Mouse (Mus musculus): ENCODE data around the gene Farp1. TPM values are rescaled to one million over a fixed set of nuclear protein-coding genes. Genes with fewer than 3 reads are reported as not detected.

Gene Farp1
- polyA plus RNA-seq, 1 experiment from 2014 or later, result 34.2 TPM

- Histone ChIP-seq H3K9me3 (ENCODE audit: control insufficient read depth, low read length) (peaks cover 9% of the 10 kb centered on the region), H3K4me3 (ENCODE audit: low read depth, low read length) (no peak overlapping the region), H3K27me3 (replicated peaks; ENCODE audit: control insufficient read depth, insufficient read depth, low read length) (no peaks in the 10 kb centered on the region), H3K4me1 (ENCODE audit: control insufficient read depth, insufficient read depth, low read length) (peaks cover 20% of the 10 kb centered on the region), H3K27ac (replicated peaks; ENCODE audit: low read depth, low read length) (peak overlapping the region; percentile 84), H3K9ac (ENCODE audit: low read depth, low read length) (no peak overlapping the region), H3K36me3 (ENCODE audit: control insufficient read depth, insufficient read depth, low read length) (peaks cover 18% of the 10 kb centered on the region; the same call in 1 of the 2 replicates), H3K4me2 (ENCODE audit: low read depth, low read length) (peak overlapping the region; percentile 29; the same call in 1 of the 2 replicates)
- ATAC-seq (ENCODE audit: low read depth) (peak; percentile 66), DNase-seq (ENCODE audit: low spot score) (peak; percentile 76)
- WGBS, result 36% methylated on average over 13 of the region's 13 CpGs
Observed at GRCm38 (mm10) chr14:121191739-121192138, 156.7 kb downstream of the Farp1 start.

- Histone ChIP-seq H3K36me3 (ENCODE audit: control insufficient read depth, insufficient read depth, low read length) (peaks cover 15% of the 10 kb centered on the region; the same call in 1 of the 2 replicates), H3K27me3 (replicated peaks; ENCODE audit: control insufficient read depth, insufficient read depth, low read length) (no peaks in the 10 kb centered on the region), H3K9ac (ENCODE audit: low read depth, low read length) (no peak overlapping the region), H3K4me3 (ENCODE audit: low read depth, low read length) (no peak overlapping the region), H3K27ac (replicated peaks; ENCODE audit: low read depth, low read length) (peak overlapping the region; percentile 84), H3K4me1 (ENCODE audit: control insufficient read depth, insufficient read depth, low read length) (peaks cover 20% of the 10 kb centered on the region), H3K9me3 (ENCODE audit: control insufficient read depth, low read length) (peaks cover 9% of the 10 kb centered on the region), H3K4me2 (ENCODE audit: low read depth, low read length) (0 out of 2 replicates have a peak overlapping the region, but pooled peaks have one; percentile 29)
- WGBS, result 46% methylated on average over 5 of the region's 5 CpGs
- ATAC-seq (ENCODE audit: low read depth) (no peak), DNase-seq (ENCODE audit: low spot score) (no peak)
Observed at GRCm38 (mm10) chr14:121192394-121192793, 157.4 kb downstream of the Farp1 start.

- Histone ChIP-seq H3K36me3 (ENCODE audit: control insufficient read depth, insufficient read depth, low read length) (peaks cover 11% of the 10 kb centered on the region; the same call in 1 of the 2 replicates), H3K27ac (replicated peaks; ENCODE audit: low read depth, low read length) (no peak overlapping the region), H3K4me2 (ENCODE audit: low read depth, low read length) (no peak overlapping the region), H3K4me1 (ENCODE audit: control insufficient read depth, insufficient read depth, low read length) (peaks cover 28% of the 10 kb centered on the region), H3K27me3 (replicated peaks; ENCODE audit: control insufficient read depth, insufficient read depth, low read length) (no peaks in the 10 kb centered on the region), H3K9ac (ENCODE audit: low read depth, low read length) (no peak overlapping the region), H3K9me3 (ENCODE audit: control insufficient read depth, low read length) (peaks cover 9% of the 10 kb centered on the region), H3K4me3 (ENCODE audit: low read depth, low read length) (no peak overlapping the region)
- DNase-seq (ENCODE audit: low spot score) (no peak), ATAC-seq (ENCODE audit: low read depth) (no peak)
- 84% methylated on average over 2 of the region's 2 CpGs for WGBS
Observed at GRCm38 (mm10) chr14:121193981-121194380, 159.0 kb downstream of the Farp1 start.

- Histone ChIP-seq H3K27ac (replicated peaks; ENCODE audit: low read depth, low read length) (peak overlapping the region; percentile 54), H3K4me3 (ENCODE audit: low read depth, low read length) (no peak overlapping the region), H3K27me3 (replicated peaks; ENCODE audit: control insufficient read depth, insufficient read depth, low read length) (no peaks in the 10 kb centered on the region), H3K9me3 (ENCODE audit: control insufficient read depth, low read length) (peaks cover 9% of the 10 kb centered on the region), H3K9ac (ENCODE audit: low read depth, low read length) (peak overlapping the region; percentile 31; the same call in 1 of the 2 replicates), H3K36me3 (ENCODE audit: control insufficient read depth, insufficient read depth, low read length) (peaks cover 11% of the 10 kb centered on the region; the same call in 1 of the 2 replicates), H3K4me2 (ENCODE audit: low read depth, low read length) (no peak overlapping the region), H3K4me1 (ENCODE audit: control insufficient read depth, insufficient read depth, low read length) (peaks cover 24% of the 10 kb centered on the region)
- peak; percentile 87 for ATAC-seq (ENCODE audit: low read depth)
- WGBS, result 31% methylated on average over 14 of the region's 14 CpGs
- DNase-seq (ENCODE audit: low spot score), result peak; percentile 86
Observed at GRCm38 (mm10) chr14:121198915-121199572, 164.0 kb downstream of the Farp1 start.

- H3K9me3 ChIP-seq (ENCODE audit: control insufficient read depth, low read length), result peaks cover 8% of the 10 kb centered on the region
- H3K4me3 ChIP-seq (ENCODE audit: low read depth, low read length), result no peak overlapping the region
- H3K4me2 ChIP-seq (ENCODE audit: low read depth, low read length), result no peak overlapping the region
- peaks cover 26% of the 10 kb centered on the region for H3K4me1 ChIP-seq (ENCODE audit: control insufficient read depth, insufficient read depth, low read length)
- H3K27me3 ChIP-seq (replicated peaks; ENCODE audit: control insufficient read depth, insufficient read depth, low read length), result no peaks in the 10 kb centered on the region
- no peak overlapping the region for H3K9ac ChIP-seq (ENCODE audit: low read depth, low read length)
- DNase-seq (ENCODE audit: low spot score), result peak; percentile 65
- 47% methylated on average over 8 of the region's 8 CpGs for WGBS
- peaks cover 11% of the 10 kb centered on the region; the same call in 1 of the 2 replicates for H3K36me3 ChIP-seq (ENCODE audit: control insufficient read depth, insufficient read depth, low read length)
- peak overlapping the region; percentile 54 for H3K27ac ChIP-seq (replicated peaks; ENCODE audit: low read depth, low read length)
- peak; percentile 75 for ATAC-seq (ENCODE audit: low read depth)
Observed at GRCm38 (mm10) chr14:121199789-121200188, 164.8 kb downstream of the Farp1 start.

GRCm38 (mm10) chr14:121200353-121200752 lies 165.4 kb downstream of the Farp1 start:
- Histone ChIP-seq H3K9ac (ENCODE audit: low read depth, low read length) (no peak overlapping the region), H3K4me1 (ENCODE audit: control insufficient read depth, insufficient read depth, low read length) (peaks cover 32% of the 10 kb centered on the region), H3K4me2 (ENCODE audit: low read depth, low read length) (no peak overlapping the region), H3K9me3 (ENCODE audit: control insufficient read depth, low read length) (peaks cover 4% of the 10 kb centered on the region), H3K4me3 (ENCODE audit: low read depth, low read length) (no peak overlapping the region), H3K27ac (replicated peaks; ENCODE audit: low read depth, low read length) (peak overlapping the region; percentile 54), H3K27me3 (replicated peaks; ENCODE audit: control insufficient read depth, insufficient read depth, low read length) (no peaks in the 10 kb centered on the region), H3K36me3 (ENCODE audit: control insufficient read depth, insufficient read depth, low read length) (peaks cover 11% of the 10 kb centered on the region; the same call in 1 of the 2 replicates)
- DNase-seq (ENCODE audit: low spot score) (no peak), ATAC-seq (ENCODE audit: low read depth) (no peak)
- WGBS, result 62% methylated on average over 8 of the region's 8 CpGs

GRCm38 (mm10) chr14:121201178-121201577 lies 166.2 kb downstream of the Farp1 start:
- H3K4me1 ChIP-seq (ENCODE audit: control insufficient read depth, insufficient read depth, low read length), result peaks cover 32% of the 10 kb centered on the region
- no peak overlapping the region for H3K4me2 ChIP-seq (ENCODE audit: low read depth, low read length)
- H3K4me3 ChIP-seq (ENCODE audit: low read depth, low read length), result no peak overlapping the region
- H3K9me3 ChIP-seq (ENCODE audit: control insufficient read depth, low read length), result no peaks in the 10 kb centered on the region
- H3K27me3 ChIP-seq (replicated peaks; ENCODE audit: control insufficient read depth, insufficient read depth, low read length), result no peaks in the 10 kb centered on the region
- no peak overlapping the region; the same call in 1 of the 2 replicates for H3K27ac ChIP-seq (replicated peaks; ENCODE audit: low read depth, low read length)
- WGBS, result 80% methylated on average over 6 of the region's 6 CpGs
- no peak overlapping the region for H3K9ac ChIP-seq (ENCODE audit: low read depth, low read length)
- 0 out of 2 replicates have a peak, but pooled peaks cover 5% of the 10 kb centered on the region for H3K36me3 ChIP-seq (ENCODE audit: control insufficient read depth, insufficient read depth, low read length)
- ATAC-seq (ENCODE audit: low read depth) (no peak), DNase-seq (ENCODE audit: low spot score) (no peak)

GRCm38 (mm10) chr14:121205459-121205858 lies 170.5 kb downstream of the Farp1 start:
- H3K4me2 ChIP-seq (ENCODE audit: low read depth, low read length), result no peak overlapping the region
- peak; percentile 45; the same call in 1 of the 2 replicates for ATAC-seq (ENCODE audit: low read depth)
- peaks cover 10% of the 10 kb centered on the region for H3K4me1 ChIP-seq (ENCODE audit: control insufficient read depth, insufficient read depth, low read length)
- 28% methylated on average over 3 of the region's 3 CpGs for WGBS
- no peak overlapping the region for H3K4me3 ChIP-seq (ENCODE audit: low read depth, low read length)
- no peaks in the 10 kb centered on the region for H3K9me3 ChIP-seq (ENCODE audit: control insufficient read depth, low read length)
- H3K27me3 ChIP-seq (replicated peaks; ENCODE audit: control insufficient read depth, insufficient read depth, low read length), result no peaks in the 10 kb centered on the region
- H3K36me3 ChIP-seq (ENCODE audit: control insufficient read depth, insufficient read depth, low read length), result peaks cover 11% of the 10 kb centered on the region; the same call in 1 of the 2 replicates
- H3K27ac ChIP-seq (replicated peaks; ENCODE audit: low read depth, low read length), result peak overlapping the region; percentile 78
- no peak overlapping the region for H3K9ac ChIP-seq (ENCODE audit: low read depth, low read length)
- peak; percentile 45 for DNase-seq (ENCODE audit: low spot score)
